ENCODE assay signal across 9 mouse cellular contexts in genomic region chr16:16984423-16984941, GRCm38 (mm10). TPM values are rescaled to one million over a fixed set of nuclear protein-coding genes. Genes with fewer than 3 reads are reported as not detected.
DNase-seq lines count a peak whose midpoint lies in the region; ATAC-seq and TF ChIP-seq lines count a peak whose summit lies in the region.
"Had no signal": no experiment of that assay in that cellular context is flagged by ENCODE, and none has a peak within 500 bp of the region (broad histone marks: within the 10 kb centered on the region; RNA-seq: fewer than 3 reads in every experiment).

No protein-coding gene starts in this region.

- H3K4me1 ChIP-seq in heart, embryonic 12.5 days (replicated peaks): peaks cover 19% of the 10 kb centered on the region
- H3K4me1 ChIP-seq in G1E (ENCODE audit: insufficient read depth, low read depth, low read length): peaks cover 44% of the 10 kb centered on the region
- H3K4me1 ChIP-seq in hindbrain, embryonic 10.5 days (replicated peaks): peaks cover 21% of the 10 kb centered on the region
- H3K4me1 ChIP-seq in midbrain, embryonic 10.5 days: peaks cover 25% of the 10 kb centered on the region

- DNase-seq in heart, adult 18-20 months: no peak
- DNase-seq in G1E (ENCODE audit: low spot score): no peak
- no peak for DNase-seq in hindbrain, embryonic 10.5 days (ENCODE audit: low spot score)
- no peak for DNase-seq in midbrain, embryonic 10.5 days (ENCODE audit: low spot score)
- DNase-seq in cerebellum, postnatal 4 days (ENCODE audit: low spot score in 2 of 2): no peak
- no peak for DNase-seq in right cerebral cortex, adult 18-20 months

- H3K27me3 ChIP-seq in heart, embryonic 12.5 days (replicated peaks): no peaks in the 10 kb centered on the region
- H3K27me3 ChIP-seq in G1E (ENCODE audit: insufficient read depth, low read length): peaks cover 6% of the 10 kb centered on the region
- no peaks in the 10 kb centered on the region for H3K27me3 ChIP-seq in hindbrain, embryonic 10.5 days (ENCODE audit: insufficient read depth, poor library complexity, severe bottlenecking)
- H3K27me3 ChIP-seq in midbrain, embryonic 10.5 days (ENCODE audit: low read depth, poor library complexity, severe bottlenecking): no peaks in the 10 kb centered on the region
- H3K27me3 ChIP-seq: Patski had no signal

- peak overlapping the region; percentile 93 for H3K9ac ChIP-seq in heart, embryonic 12.5 days

- H3K36me3 ChIP-seq in heart, embryonic 12.5 days: peaks cover 18% of the 10 kb centered on the region
- peaks cover 32% of the 10 kb centered on the region for H3K36me3 ChIP-seq in G1E (replicated peaks)
- peaks cover 37% of the 10 kb centered on the region for H3K36me3 ChIP-seq in hindbrain, embryonic 10.5 days
- peaks cover 36% of the 10 kb centered on the region for H3K36me3 ChIP-seq in midbrain, embryonic 10.5 days

- 7% methylated on average over 9 of the region's 9 CpGs for WGBS in heart, embryonic 12.5 days
- WGBS in hindbrain, embryonic 10.5 days: 40% methylated on average over 9 of the region's 9 CpGs
- WGBS in midbrain, embryonic 10.5 days: 40% methylated on average over 9 of the region's 9 CpGs

- no peak for TF ChIP-seq CTCF in G1E (IDR thresholded peaks at IDR 0.05; ENCODE audit: low read depth, low read length)

- H3K27ac ChIP-seq in heart, embryonic 12.5 days (ENCODE audit: poor library complexity, severe bottlenecking): no peak overlapping the region
- peak overlapping the region; percentile 96; the same call in 1 of the 2 replicates for H3K27ac ChIP-seq in hindbrain, embryonic 10.5 days
- no peak overlapping the region for H3K27ac ChIP-seq in midbrain, embryonic 10.5 days (replicated peaks)

- H3K4me3 ChIP-seq in heart, embryonic 12.5 days: peak overlapping the region; percentile 78
- peak overlapping the region; percentile 96 for H3K4me3 ChIP-seq in G1E (ENCODE audit: low read depth, low read length)
- peak overlapping the region; percentile 91 for H3K4me3 ChIP-seq in hindbrain, embryonic 10.5 days
- peak overlapping the region; percentile 74 for H3K4me3 ChIP-seq in midbrain, embryonic 10.5 days

- peak overlapping the region; percentile 82 for H3K4me2 ChIP-seq in heart, embryonic 12.5 days

- ATAC-seq in heart, embryonic 12.5 days (ENCODE audit: insufficient number of reproducible peaks, low FRiP score): no peak
- no peak for ATAC-seq in G1E (ENCODE audit: extremely low read depth, insufficient number of reproducible peaks, low FRiP score, poor library complexity, severe bottlenecking)
- ATAC-seq in granulocyte monocyte progenitor cell, adult 5-6 weeks (replicated peaks; ENCODE audit: poor library complexity, severe bottlenecking): no peak

- H3K9me3 ChIP-seq in heart, embryonic 12.5 days (replicated peaks): peaks cover 2% of the 10 kb centered on the region; the same call in 1 of the 2 replicates
- H3K9me3 ChIP-seq in G1E (replicated peaks): no peaks in the 10 kb centered on the region
- no peaks in the 10 kb centered on the region for H3K9me3 ChIP-seq in hindbrain, embryonic 10.5 days
- H3K9me3 ChIP-seq in midbrain, embryonic 10.5 days (replicated peaks): no peaks in the 10 kb centered on the region

RNA-seq across cellular contexts. Expression of gene Mapk1, which starts 1.3 kb away (rescaled TPM):
- 133 TPM in 2 replicates for polyA plus RNA-seq in heart, embryonic 12.5 days (2016; fragmentation: Nextera tagmentation; extraction: Ambion mirVana)
- total RNA-seq in heart, adult 18-20 months (2021): 100 to 1,000 TPM in 1 of 2 experiments, 10 to 100 TPM in 1; 94.8 to 112 TPM
- total RNA-seq in G1E (2014; fragmentation: Nextera tagmentation) (248 and 276 TPM in 2 replicates), G1E (2017) (173 and 180 TPM in 2 replicates)
- polyA plus RNA-seq in G1E (2012): 54.2 and 72.7 TPM in 2 replicates
- polyA plus RNA-seq in hindbrain, embryonic 10.5 days (2016; fragmentation: Nextera tagmentation; extraction: Ambion mirVana): 143 and 150 TPM in 2 replicates
- polyA plus RNA-seq in midbrain, embryonic 10.5 days (2016; fragmentation: Nextera tagmentation; extraction: Ambion mirVana): 147 TPM in 2 replicates
- total RNA-seq in granulocyte monocyte progenitor cell, adult 5-6 weeks (2014; fragmentation: Nextera tagmentation): 119 and 120 TPM in 2 replicates
- total RNA-seq in granulocyte monocyte progenitor cell, adult 5-6 weeks (2017): 129 and 130 TPM in 2 replicates
